ENCODE assay signal across 27 mouse cellular contexts in genomic region chr9:11939851-11940560, GRCm38 (mm10).
DNase-seq lines count a peak whose midpoint lies in the region; ATAC-seq lines count a peak whose summit lies in the region.
"Had no signal": no experiment of that assay in that cellular context is flagged by ENCODE, and none has a peak within 500 bp of the region (broad histone marks: within the 10 kb centered on the region; RNA-seq: fewer than 3 reads in every experiment).

No protein-coding gene starts in this region.

- H3K9me3 ChIP-seq in hindbrain, embryonic 10.5 days = no peaks in the 10 kb centered on the region
- no peaks in the 10 kb centered on the region for H3K9me3 ChIP-seq in hindbrain, embryonic 16.5 days (ENCODE audit: control insufficient read depth, low read length)
- H3K9me3 ChIP-seq: forebrain, embryonic 10.5 days; forebrain, embryonic 15.5 days; G1E; hindbrain, embryonic 13.5 days had no signal

- ATAC-seq in hindbrain, embryonic 16.5 days = no peak
- ATAC-seq: activated CD4-positive, CD25-positive, alpha-beta regulatory T cell, adult 4 months; forebrain, embryonic 15.5 days; hindbrain, postnatal 0 days; inflammation-experienced regulatory T-cells, adult 6 months; intestine, embryonic 16.5 days; Patski had no signal

- H3K27ac ChIP-seq in hindbrain, embryonic 10.5 days = no peak overlapping the region
- no peak overlapping the region for H3K27ac ChIP-seq in hindbrain, embryonic 16.5 days (ENCODE audit: low read depth, low read length)
- H3K27ac ChIP-seq: forebrain, embryonic 10.5 days; forebrain, embryonic 15.5 days; hindbrain, embryonic 13.5 days; hindbrain, postnatal 0 days had no signal

- no peaks in the 10 kb centered on the region for H3K27me3 ChIP-seq in hindbrain, embryonic 10.5 days (ENCODE audit: insufficient read depth, poor library complexity, severe bottlenecking)
- H3K27me3 ChIP-seq in hindbrain, embryonic 16.5 days (replicated peaks; ENCODE audit: control insufficient read depth, insufficient read depth, low read length) = no peaks in the 10 kb centered on the region
- H3K27me3 ChIP-seq: CH12.LX; forebrain, embryonic 15.5 days; hindbrain, embryonic 13.5 days had no signal

- H3K4me3 ChIP-seq in hindbrain, embryonic 10.5 days = no peak overlapping the region
- no peak overlapping the region for H3K4me3 ChIP-seq in hindbrain, embryonic 16.5 days (ENCODE audit: low read length)
- H3K4me3 ChIP-seq: forebrain, embryonic 10.5 days; forebrain, embryonic 15.5 days; hindbrain, embryonic 13.5 days had no signal

- DNase-seq in embryo, embryonic 10 days (ENCODE audit: low spot score) = peak; percentile 13
- no peak for DNase-seq in embryo, embryonic 10.5 days (ENCODE audit: low spot score)
- peak; percentile 12 for DNase-seq in hindbrain, embryonic 10.5 days (ENCODE audit: low spot score)
- peak; percentile 84 for DNase-seq in R1 (ENCODE audit: low read depth, low spot score)
- no peak for DNase-seq in left cerebral cortex, adult 11 months (ENCODE audit: low spot score)
- DNase-seq in spleen, postnatal 4 days (ENCODE audit: low spot score in 2 of 2) = no peak
- DNase-seq: adrenal gland, adult 8-10 months; adrenal gland, postnatal 25 days; B cell, adult 2 months; cerebellum, adult 11-12 months; cerebellum, adult 8-10 months; cerebellum, postnatal 36 days; gastrocnemius, postnatal 10 days; gastrocnemius, postnatal 36 days; kidney, adult 18-20 months had no signal

- H3K4me2 ChIP-seq in hindbrain, embryonic 16.5 days (ENCODE audit: low read length) = no peak overlapping the region
- H3K4me2 ChIP-seq: forebrain, embryonic 15.5 days; heart, embryonic 11.5 days; hindbrain, embryonic 13.5 days had no signal

- H3K36me3 ChIP-seq in hindbrain, embryonic 10.5 days = no peaks in the 10 kb centered on the region
- H3K36me3 ChIP-seq in hindbrain, embryonic 16.5 days (ENCODE audit: control insufficient read depth, insufficient read depth, low read length) = no peaks in the 10 kb centered on the region
- H3K36me3 ChIP-seq: forebrain, embryonic 10.5 days; forebrain, embryonic 15.5 days; G1E; hindbrain, embryonic 13.5 days had no signal

- 35% methylated on average over 2 of the region's 2 CpGs for WGBS in hindbrain, embryonic 10.5 days
- 37% methylated on average over 2 of the region's 2 CpGs for WGBS in hindbrain, embryonic 16.5 days

- no peak overlapping the region for H3K9ac ChIP-seq in hindbrain, embryonic 16.5 days (ENCODE audit: low read depth, low read length)
- H3K9ac ChIP-seq: forebrain, embryonic 15.5 days; hindbrain, embryonic 13.5 days had no signal

- H3K4me1 ChIP-seq in hindbrain, embryonic 10.5 days (replicated peaks) = 0 out of 2 replicates have a peak, but pooled peaks cover 4% of the 10 kb centered on the region
- no peaks in the 10 kb centered on the region for H3K4me1 ChIP-seq in hindbrain, embryonic 16.5 days (ENCODE audit: control insufficient read depth, insufficient read depth, low read depth, low read length)
- H3K4me1 ChIP-seq: forebrain, embryonic 15.5 days; hindbrain, embryonic 13.5 days had no signal

Comparison
In these comparisons a context has a peak if more than half of its experiments do, and no peak if none do; other contexts are left out.
1. DNase-seq: peak in embryo, embryonic 10 days (single experiment), hindbrain, embryonic 10.5 days (single experiment) and R1 (single experiment); none in embryo, embryonic 10.5 days (single experiment), left cerebral cortex, adult 11 months (single experiment) and spleen, postnatal 4 days (0 of 2).